Mouse (Mus musculus) C2C12 (cell line): ENCODE measurements around the gene Tbc1d10c.

Experiments used
- CTCF ChIP-seq: IDR thresholded peaks from one replicate; pipeline ENCODE4 v1.5.1; 2011; ENCODE audit not compliant: control insufficient read depth, insufficient read depth, insufficient read length
- FOSL1 ChIP-seq: IDR thresholded peaks from one replicate; pipeline ENCODE4 v1.8.0; 2011; ENCODE audit warnings: mild to moderate bottlenecking, low read length; ENCODE audit not compliant: poor library complexity, insufficient read depth, severe bottlenecking
- MAX ChIP-seq: IDR thresholded peaks from one replicate; pipeline ENCODE4 v1.6.1; 2011; ENCODE audit warnings: mild to moderate bottlenecking, control low read depth
- USF1 ChIP-seq: IDR thresholded peaks from one replicate; pipeline ENCODE4 v1.6.1; 2011; ENCODE audit warnings: low read depth, mild to moderate bottlenecking, control low read depth, moderate library complexity

GRCm38 (mm10) chr19:4151488-4151860 is 39.6 kb downstream of the Tbc1d10c start:
- TF ChIP-seq USF1: no peak
- no peak for TF ChIP-seq CTCF
- no peak for TF ChIP-seq FOSL1
- no peak for TF ChIP-seq MAX
